Mouse (Mus musculus) intestine, postnatal 0 days (tissue): ENCODE data around the gene Alx3. TPM values are rescaled to one million over a fixed set of nuclear protein-coding genes. Genes with fewer than 3 reads are reported as not detected.
A peak's percentile ranks its signal among the peaks of the same experiment; 100 is the strongest.

ENCODE experiments used
- ATAC-seq: fragments of 200-750 bp; cut with Nextera tagmentation; 2 replicates; pipeline ENCODE4 v1.8.0; 2017; ENCODE audit warnings: mild to moderate bottlenecking, moderate TSS enrichment, moderate library complexity
- H3K27ac ChIP-seq: fragments of 300-500 bp; sonication (generic); 2 replicates; pipeline ENCODE4 v1.5.1; 2014; ENCODE audit warnings: mild to moderate bottlenecking, low read depth, low read length, moderate library complexity
- H3K27me3 ChIP-seq: fragments of 300-500 bp; sonication (generic); replicated peaks from 2 replicates; pipeline ENCODE4 v1.6.1; 2014; ENCODE audit warnings: low read length, mixed read lengths; ENCODE audit not compliant: control insufficient read depth, insufficient read depth
- H3K36me3 ChIP-seq: fragments of 300-500 bp; sonication (generic); 2 replicates; pipeline ENCODE4 v1.6.1; 2014; ENCODE audit warnings: mild to moderate bottlenecking, moderate library complexity; ENCODE audit not compliant: control insufficient read depth, insufficient read depth
- H3K4me1 ChIP-seq: fragments of 300-500 bp; sonication (generic); replicated peaks from 2 replicates; pipeline ENCODE4 v1.6.1; 2014; ENCODE audit warnings: antibody characterized with exemption, low read length, mixed read lengths; ENCODE audit not compliant: control insufficient read depth, insufficient read depth
- H3K4me2 ChIP-seq: fragments of 300-500 bp; sonication (generic); replicated peaks from 2 replicates; pipeline ENCODE4 v1.6.1; 2014; ENCODE audit warnings: low read depth, mild to moderate bottlenecking, moderate library complexity
- H3K4me3 ChIP-seq: fragments of 300-500 bp; sonication (generic); 2 replicates; pipeline ENCODE4 v1.5.1; 2014; ENCODE audit warnings: low read depth, low read length
- H3K9ac ChIP-seq: fragments of 300-500 bp; sonication (generic); 2 replicates; pipeline ENCODE4 v1.6.1; 2014; ENCODE audit warnings: mild to moderate bottlenecking, low read depth, low read length
- H3K9me3 ChIP-seq: fragments of 300-500 bp; sonication (generic); 2 replicates; pipeline ENCODE4 v1.6.1; 2016; ENCODE audit warnings: mixed run types; ENCODE audit not compliant: control insufficient read depth
- CTCF ChIP-seq: sonication (generic); IDR thresholded peaks from 2 replicates; pipeline ENCODE4 v1.5.1; 2016; ENCODE audit warnings: low read depth, mild to moderate bottlenecking, control low read depth, antibody characterized with exemption, moderate library complexity
- WGBS: fragments of 180-500 bp; shearing (Covaris S2); extraction: QIAGEN DNeasy Blood & Tissue Kit; methylation state at CpG from one replicate; pipeline ENCODE4 v1.1.7; 2014; 5-methylcytosine and 5-hydroxymethylcytosine counted together
- polyA plus RNA-seq: library from polyadenylated mRNA; unstranded; fragments of >200 nt; fragmentation: Nextera tagmentation; extraction: Ambion mirVana; gene quantifications from 2 replicates; pipeline ENCODE4 v1.2.1, GENCODE M21; 2015

Gene Alx3
- polyA plus RNA-seq, 1 experiment from 2014 or later = not detected

- Histone ChIP-seq H3K4me1 (peaks cover 4% of the 10 kb centered on the region; the same call in 1 of the 2 replicates), H3K4me3 (peak overlapping the region; percentile 34), H3K4me2 (peak overlapping the region; percentile 59), H3K27ac (no peak overlapping the region), H3K27me3 (peaks cover 81% of the 10 kb centered on the region), H3K36me3 (no peaks in the 10 kb centered on the region), H3K9ac (no peak overlapping the region), H3K9me3 (no peaks in the 10 kb centered on the region)
- no peak for ATAC-seq
- TF ChIP-seq CTCF = no peak
- 4% methylated on average over 18 of the region's 18 CpGs for WGBS
Measured at GRCm38 (mm10) chr3:107582130-107582874, 12.5 kb upstream of the Alx3 start.

- 2% methylated on average over 65 of the region's 65 CpGs for WGBS
- no peaks in the 10 kb centered on the region for H3K36me3 ChIP-seq
- no peak overlapping the region for H3K9ac ChIP-seq
- no peaks in the 10 kb centered on the region for H3K4me1 ChIP-seq
- peak overlapping the region; percentile 34 for H3K4me3 ChIP-seq
- no peak for ATAC-seq
- peak overlapping the region; percentile 59 for H3K4me2 ChIP-seq
- no peaks in the 10 kb centered on the region for H3K9me3 ChIP-seq
- H3K27me3 ChIP-seq = peaks cover 81% of the 10 kb centered on the region
- TF ChIP-seq CTCF = no peak
- no peak overlapping the region for H3K27ac ChIP-seq
Measured at GRCm38 (mm10) chr3:107582875-107583767, 11.7 kb upstream of the Alx3 start.

GRCm38 (mm10) chr3:107583893-107584292, 10.9 kb upstream of the Alx3 start:
- Histone ChIP-seq H3K9ac (no peak overlapping the region), H3K27me3 (peaks cover 81% of the 10 kb centered on the region), H3K4me2 (no peak overlapping the region), H3K27ac (no peak overlapping the region), H3K36me3 (no peaks in the 10 kb centered on the region), H3K9me3 (no peaks in the 10 kb centered on the region), H3K4me3 (no peak overlapping the region), H3K4me1 (no peaks in the 10 kb centered on the region)
- ATAC-seq = no peak
- WGBS = 24% methylated on average over 1 of the region's 1 CpGs
- no peak for TF ChIP-seq CTCF

GRCm38 (mm10) chr3:107586504-107586903, 8.3 kb upstream of the Alx3 start:
- Histone ChIP-seq H3K4me1 (no peaks in the 10 kb centered on the region), H3K4me2 (no peak overlapping the region), H3K9me3 (no peaks in the 10 kb centered on the region), H3K27ac (no peak overlapping the region), H3K27me3 (peaks cover 73% of the 10 kb centered on the region), H3K4me3 (no peak overlapping the region), H3K9ac (no peak overlapping the region), H3K36me3 (no peaks in the 10 kb centered on the region)
- ATAC-seq = no peak
- TF ChIP-seq CTCF = no peak
- WGBS = 74% methylated on average over 6 of the region's 6 CpGs

- ATAC-seq = no peak
- H3K4me3 ChIP-seq = no peak overlapping the region
- H3K27ac ChIP-seq = no peak overlapping the region
- H3K36me3 ChIP-seq = no peaks in the 10 kb centered on the region
- H3K9ac ChIP-seq = no peak overlapping the region
- no peaks in the 10 kb centered on the region for H3K9me3 ChIP-seq
- no peak overlapping the region for H3K4me2 ChIP-seq
- peaks cover 70% of the 10 kb centered on the region for H3K27me3 ChIP-seq
- no peak for TF ChIP-seq CTCF
- WGBS = 33% methylated on average over 1 of the region's 1 CpGs
- H3K4me1 ChIP-seq = no peaks in the 10 kb centered on the region; the same call in 1 of the 2 replicates
Measured at GRCm38 (mm10) chr3:107591612-107592011, 3.2 kb upstream of the Alx3 start.

GRCm38 (mm10) chr3:107593632-107594031, 1.2 kb upstream of the Alx3 start:
- Histone ChIP-seq H3K27me3 (peaks cover 88% of the 10 kb centered on the region), H3K9ac (no peak overlapping the region), H3K4me2 (no peak overlapping the region), H3K36me3 (no peaks in the 10 kb centered on the region), H3K4me3 (no peak overlapping the region), H3K4me1 (no peaks in the 10 kb centered on the region; the same call in 1 of the 2 replicates), H3K9me3 (no peaks in the 10 kb centered on the region), H3K27ac (no peak overlapping the region)
- WGBS = 40% methylated on average over 2 of the region's 2 CpGs
- ATAC-seq = no peak
- TF ChIP-seq CTCF = no peak
